Mouse (Mus musculus): Measurements from ENCODE around the gene Tgfa.

Gene Tgfa

GRCm38 (mm10) chr6:86194941-86195932, at the start of gene Tgfa:
Gene Tgfa, plus strand, starts transcription at chr6:86195223.
- peak; percentile 83 to 87 for DNase-seq

- no peak for DNase-seq
These were observed 46.5 kb upstream of the Tgfa start for GRCm38 (mm10) chr6:86148518-86148917.

GRCm38 (mm10) chr6:86149001-86149400, 46.0 kb upstream of the Tgfa start:
- DNase-seq: no peak

GRCm38 (mm10) chr6:86152676-86153075, 42.3 kb upstream of the Tgfa start:
- no peak for DNase-seq

GRCm38 (mm10) chr6:86153436-86153990, 41.5 kb upstream of the Tgfa start:
- peak in 1 of 2 experiments; percentile 23 for DNase-seq

- DNase-seq: no peak
These were observed 41.0 kb upstream of the Tgfa start for GRCm38 (mm10) chr6:86154006-86154405.

- no peak for DNase-seq
These were observed 40.5 kb upstream of the Tgfa start for GRCm38 (mm10) chr6:86154481-86154880.

- DNase-seq: peak; percentile 60 to 75
These were observed 37.5 kb upstream of the Tgfa start for GRCm38 (mm10) chr6:86157253-86158234.

- DNase-seq: no peak
These were observed 34.1 kb upstream of the Tgfa start for GRCm38 (mm10) chr6:86160878-86161277.

- no peak for DNase-seq
These were observed 33.4 kb upstream of the Tgfa start for GRCm38 (mm10) chr6:86161586-86161985.

GRCm38 (mm10) chr6:86164028-86164427, 31.0 kb upstream of the Tgfa start:
- no peak for DNase-seq

- no peak for DNase-seq
These were observed 28.6 kb upstream of the Tgfa start for GRCm38 (mm10) chr6:86166426-86166825.

- no peak for DNase-seq
These were observed 27.2 kb upstream of the Tgfa start for GRCm38 (mm10) chr6:86167851-86168250.

- DNase-seq: no peak
These were observed 25.9 kb upstream of the Tgfa start for GRCm38 (mm10) chr6:86169166-86169565.

- no peak for DNase-seq
These were observed 18.8 kb upstream of the Tgfa start for GRCm38 (mm10) chr6:86176236-86176635.

- DNase-seq: no peak
These were observed 18.3 kb upstream of the Tgfa start for GRCm38 (mm10) chr6:86176721-86177120.

- DNase-seq: no peak
These were observed 17.6 kb upstream of the Tgfa start for GRCm38 (mm10) chr6:86177331-86177982.

- DNase-seq: peak; percentile 42 to 51
These were observed 14.4 kb upstream of the Tgfa start for GRCm38 (mm10) chr6:86180617-86181016.

- DNase-seq: no peak
These were observed 13.0 kb upstream of the Tgfa start for GRCm38 (mm10) chr6:86182016-86182415.

GRCm38 (mm10) chr6:86182626-86183025, 12.4 kb upstream of the Tgfa start:
- no peak for DNase-seq

GRCm38 (mm10) chr6:86186106-86186955, 8.7 kb upstream of the Tgfa start:
- no peak for DNase-seq
